Comparison of ENCODE assay signal across 8 mouse cellular contexts in genomic region chr10:60830556-60831350, GRCm38 (mm10). TPM values are rescaled to one million over a fixed set of nuclear protein-coding genes. Genes with fewer than 3 reads are reported as not detected.
DNase-seq lines count a peak whose midpoint lies in the region; ATAC-seq and TF ChIP-seq lines count a peak whose summit lies in the region.

No protein-coding gene starts in this region.

- peak overlapping the region; percentile 96 for H3K4me2 ChIP-seq in hindbrain, embryonic 14.5 days (replicated peaks)
- peak overlapping the region; percentile 94 for H3K4me2 ChIP-seq in lung, embryonic 16.5 days (ENCODE audit: low read depth, low read length)

- peak overlapping the region; percentile 66 for H3K9ac ChIP-seq in hindbrain, embryonic 14.5 days
- peak overlapping the region; percentile 83 for H3K9ac ChIP-seq in lung, embryonic 16.5 days (ENCODE audit: low read length)

- WGBS in hindbrain, embryonic 14.5 days = under 1% methylated on average over 76 of the region's 78 CpGs
- 0% methylated on average over 78 of the region's 78 CpGs for WGBS in lung, embryonic 16.5 days

- peak; percentile 60 for DNase-seq in cerebellum, adult 11 months
- peak; percentile 68 for DNase-seq in 3134 (ENCODE audit: extremely low read depth, insufficient read length, low spot score)
- no peak for DNase-seq in hindbrain, embryonic 14.5 days (ENCODE audit: low spot score)
- no peak for DNase-seq in ovary, postnatal 36 days (ENCODE audit: low spot score)
- no peak for DNase-seq in left cerebral cortex, adult 11 months (ENCODE audit: low spot score)

- H3K4me1 ChIP-seq in cortical plate, adult 2 months (ENCODE audit: control insufficient read depth, insufficient read depth, low read length) = no peaks in the 10 kb centered on the region
- peaks cover 25% of the 10 kb centered on the region for H3K4me1 ChIP-seq in hindbrain, embryonic 14.5 days (replicated peaks; ENCODE audit: control insufficient read depth, insufficient read depth, low read length)
- peaks cover 44% of the 10 kb centered on the region for H3K4me1 ChIP-seq in lung, embryonic 16.5 days (replicated peaks; ENCODE audit: control insufficient read depth, insufficient read depth, low read length)

- no peak for TF ChIP-seq CTCF in cortical plate, adult 2 months (IDR thresholded peaks at IDR 0.05; ENCODE audit: extremely low read depth, insufficient read depth, low read length)

- peaks cover 89% of the 10 kb centered on the region for H3K27me3 ChIP-seq in hindbrain, embryonic 14.5 days (ENCODE audit: control insufficient read depth, insufficient read depth, low read length)
- H3K27me3 ChIP-seq in lung, embryonic 16.5 days (ENCODE audit: control insufficient read depth, insufficient read depth, low read depth, low read length) = peaks cover 18% of the 10 kb centered on the region

- peak overlapping the region; percentile 53 for H3K4me3 ChIP-seq in cortical plate, adult 2 months (ENCODE audit: insufficient read depth, low read length)
- peak overlapping the region; percentile 58 for H3K4me3 ChIP-seq in hindbrain, embryonic 14.5 days (replicated peaks; ENCODE audit: low read length)
- H3K4me3 ChIP-seq in lung, embryonic 16.5 days (ENCODE audit: low read length) = peak overlapping the region; percentile 79

- no peak for ATAC-seq in cerebellum, adult (ENCODE audit: insufficient number of reproducible peaks, low FRiP score, low TSS enrichment)
- peak; percentile 13; the same call in 1 of the 2 replicates for ATAC-seq in hindbrain, embryonic 14.5 days (ENCODE audit: low FRiP score)
- ATAC-seq in lung, embryonic 16.5 days (ENCODE audit: low read depth) = peak; percentile 24

- H3K36me3 ChIP-seq in hindbrain, embryonic 14.5 days (replicated peaks; ENCODE audit: control insufficient read depth, insufficient read depth) = no peaks in the 10 kb centered on the region
- no peaks in the 10 kb centered on the region for H3K36me3 ChIP-seq in lung, embryonic 16.5 days (ENCODE audit: control insufficient read depth, insufficient read depth, low read length)

- no peak for TF ChIP-seq POLR2A in cortical plate, adult 2 months (IDR thresholded peaks at IDR 0.05; ENCODE audit: extremely low read depth, insufficient read depth, low read length)

- H3K9me3 ChIP-seq in hindbrain, embryonic 14.5 days (ENCODE audit: control insufficient read depth, low read length) = no peaks in the 10 kb centered on the region
- H3K9me3 ChIP-seq in lung, embryonic 16.5 days (ENCODE audit: control insufficient read depth, low read length) = no peaks in the 10 kb centered on the region

- peak overlapping the region; percentile 74; the same call in 1 of the 2 replicates for H3K27ac ChIP-seq in cortical plate, adult 2 months (ENCODE audit: insufficient read depth, low read length)
- H3K27ac ChIP-seq in hindbrain, embryonic 14.5 days = 0 out of 2 replicates have a peak overlapping the region, but pooled peaks have one; percentile 27
- H3K27ac ChIP-seq in lung, embryonic 16.5 days (ENCODE audit: low read length) = peak overlapping the region; percentile 86

RNA-seq across cellular contexts. Expression of gene Unc5b, which starts 0.6 kb away (rescaled TPM):
- 9.2 and 9.8 TPM in 2 replicates for polyA plus RNA-seq in cortical plate, adult 2 months (2012; rRNA removed)
- 2.8 and 2.9 TPM in 2 replicates for polyA plus RNA-seq in hindbrain, embryonic 14.5 days (2014; fragmentation: Nextera tagmentation; extraction: Ambion mirVana)
- polyA plus RNA-seq in lung, embryonic 16.5 days (2015; fragmentation: Nextera tagmentation; extraction: Ambion mirVana) = 6.7 and 7.3 TPM in 2 replicates

Comparison
In these comparisons a context has a peak if more than half of its experiments do, and no peak if none do; other contexts are left out.
1. DNase-seq: peak in cerebellum, adult 11 months (single experiment) and 3134 (single experiment); none in hindbrain, embryonic 14.5 days (single experiment), ovary, postnatal 36 days (single experiment) and left cerebral cortex, adult 11 months (single experiment).
2. H3K27ac ChIP-seq: peak in every context shown above with its lines; median percentile 86 in lung, embryonic 16.5 days; 74 in cortical plate, adult 2 months; 27 in hindbrain, embryonic 14.5 days.
3. Peak in every context shown above with its lines, with median percentiles within 50 percentile points of each other: H3K4me3 ChIP-seq.